Mouse (Mus musculus): ENCODE measurements around the gene Dnajb6. TPM values are rescaled to one million over a fixed set of nuclear protein-coding genes. Genes with fewer than 3 reads are reported as not detected.
A peak's percentile ranks its signal among the peaks of the same experiment; 100 is the strongest.
"Not testable (repeated sequence)": the region's sequence is repeated elsewhere in the genome, so short reads cannot be mapped to it uniquely, and the experiment has no call there.

The Dnajb6 gene
- polyA plus RNA-seq, 1 experiment from 2014 or later: 340 TPM

- 93% methylated on average over 2 of the region's 2 CpGs for WGBS
- no peaks in the 10 kb centered on the region for H3K27me3 ChIP-seq
- H3K4me1 ChIP-seq: peaks cover 10% of the 10 kb centered on the region
- no peak for ATAC-seq (replicated peaks)
- no peaks in the 10 kb centered on the region for H3K9me3 ChIP-seq
- no peak overlapping the region for H3K4me3 ChIP-seq
- H3K9ac ChIP-seq (replicated peaks): no peak overlapping the region
- H3K27ac ChIP-seq (replicated peaks): no peak overlapping the region; the same call in 1 of the 2 replicates
- peaks cover 33% of the 10 kb centered on the region for H3K36me3 ChIP-seq
- H3K4me2 ChIP-seq (replicated peaks): no peak overlapping the region
Measured at GRCm38 (mm10) chr5:29772038-29772437, 36.5 kb downstream of the Dnajb6 start.

DNA sequence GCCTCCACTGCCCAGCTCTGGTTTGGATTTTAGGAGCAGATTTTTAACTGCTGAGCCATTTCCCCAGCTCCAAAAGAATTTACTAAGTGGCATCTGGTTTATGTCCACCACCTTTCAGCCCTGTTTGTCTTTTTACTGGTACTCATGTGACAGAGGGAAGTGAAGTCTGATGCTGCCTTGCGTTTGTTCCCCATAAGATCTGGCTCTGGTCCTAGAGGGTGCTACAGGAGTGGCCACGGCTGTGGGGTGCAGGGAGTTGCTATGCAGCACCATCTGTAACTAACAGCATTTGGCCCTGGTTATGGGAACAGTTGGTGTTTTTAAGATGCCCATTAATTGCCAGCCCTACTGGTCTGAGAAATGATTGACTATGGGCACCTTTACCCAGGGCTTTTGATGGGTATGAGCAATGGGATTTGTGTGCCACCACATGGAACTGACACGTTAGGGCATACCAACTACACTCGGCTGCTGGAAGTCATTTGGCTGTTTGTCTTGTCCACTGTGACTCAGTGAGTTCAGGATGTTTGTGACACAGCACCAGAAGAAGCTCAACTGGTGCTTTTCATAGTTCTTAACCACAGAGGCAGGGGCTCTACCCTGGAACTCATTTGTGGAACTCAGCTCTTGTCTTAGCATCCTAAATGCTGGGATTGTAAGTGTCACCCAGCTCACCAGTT, 37.3 kb downstream of the Dnajb6 start:
- 66% methylated on average over 4 of the region's 4 CpGs for WGBS
- Histone ChIP-seq H3K9ac (replicated peaks) (no peak overlapping the region), H3K4me2 (replicated peaks) (no peak overlapping the region), H3K27me3 (no peaks in the 10 kb centered on the region), H3K4me3 (no peak overlapping the region), H3K4me1 (peaks cover 10% of the 10 kb centered on the region), H3K27ac (replicated peaks) (no peak overlapping the region; the same call in 1 of the 2 replicates), H3K9me3 (no peaks in the 10 kb centered on the region), H3K36me3 (peaks cover 26% of the 10 kb centered on the region)
- peak; percentile 75 for ATAC-seq (replicated peaks)

DNA sequence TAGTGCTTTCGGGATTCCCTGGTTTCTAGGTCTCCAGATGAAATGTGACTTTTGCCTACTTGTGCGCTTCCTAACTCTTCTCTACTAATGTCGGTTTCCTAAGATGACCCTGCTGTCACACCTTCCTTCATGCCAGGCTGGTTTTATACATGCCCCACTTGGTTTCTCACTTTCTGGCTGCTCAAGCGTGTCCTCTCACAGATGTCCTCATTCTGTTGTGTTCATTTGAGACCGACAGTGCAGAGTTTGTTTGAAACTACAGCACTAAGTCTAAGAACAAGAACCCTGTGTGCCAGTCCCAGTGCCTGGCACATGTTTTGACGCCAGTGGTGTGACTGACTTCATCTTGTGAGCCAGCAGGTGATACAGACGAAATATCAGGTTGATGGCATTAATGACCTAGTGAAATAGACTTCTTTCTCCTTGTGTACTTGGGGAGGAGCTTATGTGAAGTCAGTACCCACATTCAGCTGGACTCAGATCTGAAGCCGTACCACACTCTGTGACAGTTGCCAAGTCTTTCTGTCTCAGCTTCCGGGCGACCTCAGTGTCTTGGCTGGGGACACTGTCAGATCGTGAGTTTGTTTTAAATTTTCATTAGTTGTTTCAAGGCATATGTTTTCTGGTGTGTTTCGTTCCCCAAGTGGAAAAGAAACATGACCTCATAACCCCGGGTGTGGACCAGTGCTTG, 38.1 kb downstream of the Dnajb6 start:
- H3K36me3 ChIP-seq: peaks cover 20% of the 10 kb centered on the region
- no peak overlapping the region for H3K4me3 ChIP-seq
- no peaks in the 10 kb centered on the region for H3K27me3 ChIP-seq
- H3K4me2 ChIP-seq (replicated peaks): no peak overlapping the region
- WGBS: 71% methylated on average over 13 of the region's 13 CpGs
- H3K9ac ChIP-seq (replicated peaks): no peak overlapping the region
- no peaks in the 10 kb centered on the region for H3K9me3 ChIP-seq
- ATAC-seq (replicated peaks): 0 out of 2 replicates have a peak, but pooled peaks have one; percentile 34
- H3K4me1 ChIP-seq: peaks cover 10% of the 10 kb centered on the region
- no peak overlapping the region for H3K27ac ChIP-seq (replicated peaks)

- Histone ChIP-seq H3K9me3 (no peaks in the 10 kb centered on the region), H3K27ac (replicated peaks) (no peak overlapping the region), H3K4me1 (peaks cover 10% of the 10 kb centered on the region), H3K4me2 (replicated peaks) (no peak overlapping the region), H3K9ac (replicated peaks) (no peak overlapping the region), H3K36me3 (peaks cover 11% of the 10 kb centered on the region; the same call in 1 of the 2 replicates), H3K27me3 (no peaks in the 10 kb centered on the region), H3K4me3 (no peak overlapping the region)
- WGBS: 90% methylated on average over 5 of the region's 5 CpGs
- ATAC-seq (replicated peaks): no peak
Measured at GRCm38 (mm10) chr5:29775437-29775836, 39.9 kb downstream of the Dnajb6 start.

GRCm38 (mm10) chr5:29778029-29778428, 42.5 kb downstream of the Dnajb6 start:
- no peaks in the 10 kb centered on the region for H3K36me3 ChIP-seq
- H3K4me2 ChIP-seq (replicated peaks): no peak overlapping the region
- no peak overlapping the region for H3K9ac ChIP-seq (replicated peaks)

GRCm38 (mm10) chr5:29779733-29780132, 44.2 kb downstream of the Dnajb6 start:
- H3K9ac ChIP-seq (replicated peaks); H3K9me3 ChIP-seq; H3K27me3 ChIP-seq; H3K4me1 ChIP-seq; H3K4me2 ChIP-seq (replicated peaks); ATAC-seq (replicated peaks); H3K4me3 ChIP-seq; H3K36me3 ChIP-seq; H3K27ac ChIP-seq (replicated peaks): not testable (repeated sequence)
- WGBS: 98% methylated on average over 9 of the region's 9 CpGs

More at GRCm38 (mm10) chr5:29778029-29778428, 42.5 kb downstream of the Dnajb6 start:
- peaks cover 3% of the 10 kb centered on the region; the same call in 1 of the 2 replicates for H3K4me1 ChIP-seq
- no peak for ATAC-seq (replicated peaks)
- H3K9me3 ChIP-seq: no peaks in the 10 kb centered on the region
- WGBS: 92% methylated on average over 6 of the region's 6 CpGs
- H3K4me3 ChIP-seq: no peak overlapping the region
- H3K27me3 ChIP-seq: no peaks in the 10 kb centered on the region
- H3K27ac ChIP-seq (replicated peaks): no peak overlapping the region

DNA sequence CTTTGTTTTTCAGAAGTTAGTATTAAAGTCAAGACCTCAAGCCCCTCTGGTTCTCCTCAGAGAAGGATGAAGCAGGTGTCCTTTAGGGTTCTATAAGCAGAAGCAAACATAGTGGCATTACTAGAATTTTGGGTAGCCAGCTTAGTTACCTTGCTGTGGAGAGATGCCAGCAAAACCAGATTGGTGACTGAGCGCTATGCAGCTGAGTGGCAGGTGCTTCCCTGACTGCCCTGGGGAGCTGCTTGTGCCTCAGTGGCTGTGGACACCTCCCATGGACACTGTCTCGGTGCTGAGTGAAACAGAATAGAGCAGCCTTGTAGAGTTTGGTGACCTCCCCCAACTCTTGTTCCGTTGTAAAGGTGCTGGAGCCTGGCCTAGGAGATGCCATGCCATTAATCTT, 46.8 kb downstream of the Dnajb6 start:
- Histone ChIP-seq H3K27me3 (no peaks in the 10 kb centered on the region), H3K27ac (replicated peaks) (no peak overlapping the region), H3K9ac (replicated peaks) (no peak overlapping the region), H3K36me3 (no peaks in the 10 kb centered on the region), H3K4me1 (no peaks in the 10 kb centered on the region), H3K4me3 (no peak overlapping the region), H3K4me2 (replicated peaks) (no peak overlapping the region), H3K9me3 (no peaks in the 10 kb centered on the region)
- no peak for ATAC-seq (replicated peaks)
- WGBS: 92% methylated on average over 3 of the region's 3 CpGs

DNA sequence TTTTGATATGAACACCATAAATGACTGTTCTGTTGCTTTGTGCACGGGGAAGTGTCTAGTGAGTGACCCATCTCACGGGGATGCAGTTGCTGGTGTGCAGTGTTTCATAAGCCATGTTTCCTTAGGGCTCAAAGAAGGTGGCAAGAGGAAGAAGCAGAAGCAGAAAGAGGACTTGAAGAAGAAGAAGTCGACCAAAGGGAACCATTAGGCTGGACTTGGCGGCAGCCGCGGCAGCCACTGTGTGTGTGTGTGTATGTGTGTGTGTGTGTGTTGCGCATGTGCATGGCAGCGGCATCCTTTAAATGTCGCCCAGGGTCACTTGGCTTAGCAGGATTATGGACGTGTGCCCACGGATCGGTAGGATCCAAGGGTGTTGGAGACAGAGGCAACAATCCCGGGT, 49.4 kb downstream of the Dnajb6 start:
- 97% methylated on average over 9 of the region's 13 CpGs for WGBS
- H3K4me3 ChIP-seq; H3K9ac ChIP-seq (replicated peaks): not testable (repeated sequence)

GRCm38 (mm10) chr5:29785953-29786352, 50.5 kb downstream of the Dnajb6 start:
- H3K4me3 ChIP-seq; H3K9ac ChIP-seq (replicated peaks); H3K4me2 ChIP-seq (replicated peaks); ATAC-seq (replicated peaks); H3K27me3 ChIP-seq; H3K4me1 ChIP-seq; H3K36me3 ChIP-seq; H3K27ac ChIP-seq (replicated peaks); H3K9me3 ChIP-seq: not testable (repeated sequence)
- WGBS: 97% methylated on average over 1 of the region's 11 CpGs

More for the DNA sequence above, 49.4 kb downstream of the Dnajb6 start:
- not testable (repeated sequence) for H3K4me1 ChIP-seq; H3K36me3 ChIP-seq; H3K27me3 ChIP-seq; ATAC-seq (replicated peaks); H3K4me2 ChIP-seq (replicated peaks); H3K27ac ChIP-seq (replicated peaks); H3K9me3 ChIP-seq

GRCm38 (mm10) chr5:29794933-29795332, 59.4 kb downstream of the Dnajb6 start:
- not testable (repeated sequence) for H3K4me1 ChIP-seq; H3K36me3 ChIP-seq; H3K27me3 ChIP-seq; ATAC-seq (replicated peaks); H3K9me3 ChIP-seq; H3K4me3 ChIP-seq; H3K9ac ChIP-seq (replicated peaks); H3K27ac ChIP-seq (replicated peaks); H3K4me2 ChIP-seq (replicated peaks)
- WGBS: 96% methylated on average over 8 of the region's 8 CpGs

- Histone ChIP-seq H3K4me2 (replicated peaks) (no peak overlapping the region), H3K9me3 (no peaks in the 10 kb centered on the region), H3K27ac (replicated peaks) (no peak overlapping the region), H3K9ac (replicated peaks) (no peak overlapping the region), H3K36me3 (no peaks in the 10 kb centered on the region), H3K4me1 (no peaks in the 10 kb centered on the region), H3K27me3 (no peaks in the 10 kb centered on the region), H3K4me3 (no peak overlapping the region)
- 91% methylated on average over 1 of the region's 1 CpGs for WGBS
- no peak for ATAC-seq (replicated peaks)
Measured at GRCm38 (mm10) chr5:29808940-29809339, 73.5 kb downstream of the Dnajb6 start.

GRCm38 (mm10) chr5:29811377-29811921, 76.0 kb downstream of the Dnajb6 start:
- 62% methylated on average over 7 of the region's 7 CpGs for WGBS

More at GRCm38 (mm10) chr5:29811377-29811921, 76.0 kb downstream of the Dnajb6 start:
- not testable (repeated sequence) for H3K9me3 ChIP-seq; H3K4me1 ChIP-seq; H3K27ac ChIP-seq (replicated peaks); H3K27me3 ChIP-seq; H3K4me3 ChIP-seq; H3K36me3 ChIP-seq; H3K9ac ChIP-seq (replicated peaks); H3K4me2 ChIP-seq (replicated peaks); ATAC-seq (replicated peaks)
